Mouse (Mus musculus) lung, adult 2 months (tissue): ENCODE measurements around the gene Timp2. TPM values are rescaled to one million over a fixed set of nuclear protein-coding genes. Genes with fewer than 3 reads are reported as not detected.

Source experiments
- DNase-seq: peaks from one replicate; pipeline ENCODE4 v3.0.0; 2022
- H3K4me1 ChIP-seq: fragments of 200-500 bp; 2 replicates; pipeline ENCODE4 v1.6.1; 2011; ENCODE audit warnings: low read length; ENCODE audit not compliant: control insufficient read depth, insufficient read depth
- H3K4me3 ChIP-seq: fragments of 200-500 bp; replicated peaks from 2 replicates; pipeline ENCODE3; 2011; ENCODE audit warnings: low read depth, mild to moderate bottlenecking, control low read depth, low read length; ENCODE audit errors: extremely low read depth
- CTCF ChIP-seq: fragments of 200-500 bp; IDR thresholded peaks from 2 replicates; pipeline ENCODE4 v1.5.1; 2011; ENCODE audit warnings: mild to moderate bottlenecking, low read length, control low read depth; ENCODE audit not compliant: insufficient read depth
- POLR2A ChIP-seq: fragments of 200-500 bp; IDR thresholded peaks from 2 replicates; pipeline ENCODE4 v1.6.1; 2011; ENCODE audit warnings: low read depth, mild to moderate bottlenecking, control low read depth, low read length, borderline replicate concordance; ENCODE audit errors: extremely low read depth
- WGBS: fragments of 180-500 bp; shearing (Covaris S2); methylation state at CpG from one replicate; pipeline ENCODE4 v1.1.7; 2018; 5-methylcytosine and 5-hydroxymethylcytosine counted together
- polyA plus RNA-seq: library from polyadenylated mRNA; depleted of rRNA; stranded (reverse); fragments of >200 nt; gene quantifications from 2 replicates; pipeline ENCODE4 v1.2.3, GENCODE M21; 2012; rRNA removed

The Timp2 gene
- polyA plus RNA-seq, 1 experiment, result 397 TPM

GRCm38 (mm10) chr11:118263146-118263545 lies 92.4 kb downstream of the Timp2 start:
- 94% methylated on average over 5 of the region's 5 CpGs for WGBS
- DNase-seq, result no peak
- TF ChIP-seq POLR2A (no peak), CTCF (no peak)
- Histone ChIP-seq H3K4me3 (no peak overlapping the region), H3K4me1 (no peaks in the 10 kb centered on the region)

- 58% methylated on average over 8 of the region's 8 CpGs for WGBS
- TF ChIP-seq POLR2A, result no peak
- no peak for TF ChIP-seq CTCF
- Histone ChIP-seq H3K4me1 (no peaks in the 10 kb centered on the region; the same call in 1 of the 2 replicates), H3K4me3 (no peak overlapping the region)
- no peak for DNase-seq
Observed at GRCm38 (mm10) chr11:118260081-118260480, 95.5 kb downstream of the Timp2 start.

- DNase-seq, result no peak
- 93% methylated on average over 8 of the region's 8 CpGs for WGBS
- Histone ChIP-seq H3K4me3 (no peak overlapping the region), H3K4me1 (peaks cover 4% of the 10 kb centered on the region)
- TF ChIP-seq CTCF (no peak), POLR2A (no peak)
Observed at GRCm38 (mm10) chr11:118259580-118259979, 96.0 kb downstream of the Timp2 start.

- 82% methylated on average over 7 of the region's 7 CpGs for WGBS
- H3K4me3 ChIP-seq, result no peak overlapping the region
- DNase-seq, result no peak
- H3K4me1 ChIP-seq, result peaks cover 15% of the 10 kb centered on the region
- TF ChIP-seq POLR2A (no peak), CTCF (no peak)
Observed at GRCm38 (mm10) chr11:118256371-118256770, 99.2 kb downstream of the Timp2 start.

GRCm38 (mm10) chr11:118254159-118254951 lies 101.2 kb downstream of the Timp2 start:
- Histone ChIP-seq H3K4me1 (peaks cover 15% of the 10 kb centered on the region), H3K4me3 (no peak overlapping the region)
- WGBS, result 17% methylated on average over 15 of the region's 15 CpGs
- DNase-seq, result peak; percentile 60
- no peak for TF ChIP-seq POLR2A
- TF ChIP-seq CTCF, result no peak

GRCm38 (mm10) chr11:118253447-118254158 lies 101.9 kb downstream of the Timp2 start:
- WGBS, result 74% methylated on average over 7 of the region's 7 CpGs
- TF ChIP-seq CTCF (no peak), POLR2A (no peak)
- no peak for DNase-seq

More at GRCm38 (mm10) chr11:118253447-118254158, 101.9 kb downstream of the Timp2 start:
- Histone ChIP-seq H3K4me1 (peaks cover 18% of the 10 kb centered on the region), H3K4me3 (no peak overlapping the region)

Other genes starting within 250 kb of the Timp2 start
- gene Dnah17, start 225.1 kb downstream of the Timp2 start, polyA plus RNA-seq, result 0.03 and 0.18 TPM in 2 replicates
- 23.1 and 24.0 TPM in 2 replicates for gene Cyth1, start 107.1 kb downstream of the Timp2 start, polyA plus RNA-seq
- 18.2 and 19.0 TPM in 2 replicates for gene Usp36, start 65.5 kb downstream of the Timp2 start, polyA plus RNA-seq
- 0.28 and 0.32 TPM in 2 replicates for gene Cep295nl, start 13.2 kb downstream of the Timp2 start, polyA plus RNA-seq
- gene Lgals3bp, start 46.4 kb upstream of the Timp2 start, polyA plus RNA-seq, result 259 and 311 TPM in 2 replicates
- gene Cant1, start 63.3 kb upstream of the Timp2 start, polyA plus RNA-seq, result 55.9 and 61.9 TPM in 2 replicates
- gene C1qtnf1, start 72.5 kb upstream of the Timp2 start, polyA plus RNA-seq, result 17.9 and 21.8 TPM in 2 replicates
- gene Engase, start 121.1 kb upstream of the Timp2 start, polyA plus RNA-seq, result 12.9 and 17.0 TPM in 2 replicates